Mouse (Mus musculus) heart, embryonic 10.5 days (tissue): ENCODE data around the gene Vasp. TPM values are rescaled to one million over a fixed set of nuclear protein-coding genes. Genes with fewer than 3 reads are reported as not detected.
A peak's percentile ranks its signal among the peaks of the same experiment; 100 is the strongest.

Experiments used
- DNase-seq: peaks from one replicate; pipeline ENCODE4 v3.0.0-alpha.2; 2017; ENCODE audit warnings: low spot score
- H3K27ac ChIP-seq: fragments of 300-500 bp; sonication (generic); 2 replicates; pipeline ENCODE4 v1.5.1; 2016; ENCODE audit warnings: mild to moderate bottlenecking
- H3K27me3 ChIP-seq: fragments of 300-500 bp; sonication (generic); 2 replicates; pipeline ENCODE4 v1.6.1; 2016; ENCODE audit warnings: mild to moderate bottlenecking; ENCODE audit not compliant: poor library complexity, insufficient read depth, severe bottlenecking
- H3K36me3 ChIP-seq: fragments of 300-500 bp; sonication (generic); 2 replicates; pipeline ENCODE4 v1.6.1; 2016; ENCODE audit warnings: mild to moderate bottlenecking, moderate library complexity
- H3K4me1 ChIP-seq: fragments of 300-500 bp; sonication (generic); 2 replicates; pipeline ENCODE4 v1.6.1; 2016; ENCODE audit warnings: mild to moderate bottlenecking
- H3K4me3 ChIP-seq: fragments of 300-500 bp; sonication (generic); 2 replicates; pipeline ENCODE4 v1.5.1; 2016; ENCODE audit warnings: mild to moderate bottlenecking, moderate library complexity
- H3K9me3 ChIP-seq: fragments of 300-500 bp; sonication (generic); 2 replicates; pipeline ENCODE4 v1.6.1; 2016; ENCODE audit warnings: mild to moderate bottlenecking, moderate library complexity
- WGBS: fragments of 180-500 bp; shearing (Covaris S2); methylation state at CpG from one replicate; pipeline ENCODE4 v1.1.7; 2016; 5-methylcytosine and 5-hydroxymethylcytosine counted together
- polyA plus RNA-seq: library from polyadenylated mRNA; unstranded; fragments of >200 nt; fragmentation: Nextera tagmentation; extraction: Ambion mirVana; gene quantifications from 2 replicates; pipeline ENCODE4 v1.2.1, GENCODE M21; 2016

Gene Vasp
- polyA plus RNA-seq, 1 experiment from 2014 or later = 99.0 TPM

DNA sequence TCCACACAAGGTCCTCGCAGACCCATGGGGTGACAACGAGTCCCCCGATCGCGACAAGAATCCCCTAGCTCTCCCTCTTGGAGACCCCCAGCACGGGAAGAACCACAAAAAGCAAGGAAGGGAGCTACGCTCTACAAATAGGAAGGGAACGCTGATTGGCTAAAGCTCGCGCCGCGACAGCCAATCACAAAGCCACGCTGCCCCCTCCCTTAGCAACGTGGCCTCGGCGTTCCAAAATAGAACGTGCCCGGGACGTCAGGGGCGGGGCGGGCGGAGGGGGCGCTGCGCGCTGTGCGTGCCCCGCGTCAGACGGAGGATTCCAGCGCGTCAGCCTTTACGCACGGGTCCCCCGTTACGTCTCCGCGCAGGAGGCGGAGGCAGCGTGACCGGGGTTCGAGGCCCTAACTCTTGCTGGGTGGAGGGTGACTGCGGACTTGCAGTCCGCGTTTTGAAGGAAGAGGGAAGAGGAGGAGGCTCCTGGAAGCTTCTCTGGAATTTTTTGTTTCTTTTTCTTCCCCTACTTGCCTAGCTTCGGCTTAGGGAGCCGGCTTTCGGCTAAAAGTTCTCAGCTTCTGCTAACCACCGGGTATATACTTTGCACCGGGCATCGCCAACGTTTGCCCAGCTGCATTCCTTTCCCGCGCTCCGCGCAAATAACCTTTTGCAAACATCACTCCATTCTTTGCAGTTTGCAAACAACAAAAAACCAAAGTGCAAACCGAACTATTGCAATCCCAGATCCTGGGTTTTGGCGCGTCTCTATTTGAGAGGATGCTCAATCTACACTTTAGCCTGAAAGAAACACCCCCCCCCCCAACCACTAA, 37.0 kb upstream of the Vasp start:
- Histone ChIP-seq H3K27me3 (peaks cover 46% of the 10 kb centered on the region), H3K4me1 (peaks cover 42% of the 10 kb centered on the region), H3K9me3 (no peaks in the 10 kb centered on the region), H3K27ac (peak overlapping the region; percentile 89), H3K36me3 (no peaks in the 10 kb centered on the region), H3K4me3 (peak overlapping the region; percentile 86)
- under 1% methylated on average over 58 of the region's 58 CpGs for WGBS
- DNase-seq = peak; percentile 98

DNA sequence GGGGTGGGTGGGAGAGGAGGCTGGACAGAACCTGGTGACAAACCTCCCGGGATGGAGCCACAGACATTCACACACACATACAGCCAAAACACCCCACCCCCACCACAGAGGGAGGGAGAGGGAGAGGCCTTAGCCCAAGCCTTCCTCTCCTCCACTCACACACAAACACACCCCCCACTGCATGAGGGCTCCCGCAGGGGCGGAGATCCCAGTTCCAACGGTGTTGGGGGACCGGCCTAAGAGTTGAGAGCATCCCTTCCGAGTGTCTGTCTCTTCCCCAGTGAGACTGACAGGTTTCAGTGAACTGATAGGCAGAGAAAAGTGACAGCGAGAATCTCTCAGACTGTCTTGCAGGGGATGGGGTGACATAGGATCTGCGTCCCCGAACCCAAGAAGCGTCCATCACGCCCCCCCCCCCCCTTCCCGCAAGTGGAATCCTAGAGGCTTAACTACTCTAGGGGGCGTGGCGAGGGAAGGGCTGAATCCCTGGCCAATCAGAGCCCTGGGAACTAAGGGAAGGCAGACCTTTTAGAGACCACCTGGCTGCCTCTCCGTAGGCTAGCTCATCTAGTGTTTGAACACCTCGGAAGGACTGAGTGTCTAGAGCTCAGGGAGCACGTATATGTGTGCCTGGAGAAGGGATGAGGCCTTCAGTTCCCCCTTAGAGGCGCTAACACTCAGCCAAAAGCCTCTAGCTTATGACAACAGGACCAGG, 36.3 kb upstream of the Vasp start:
- H3K4me1 ChIP-seq = peaks cover 42% of the 10 kb centered on the region
- 2% methylated on average over 18 of the region's 18 CpGs for WGBS
- no peaks in the 10 kb centered on the region for H3K36me3 ChIP-seq
- peak overlapping the region; percentile 89 for H3K27ac ChIP-seq
- peak overlapping the region; percentile 86 for H3K4me3 ChIP-seq
- no peak for DNase-seq
- no peaks in the 10 kb centered on the region for H3K9me3 ChIP-seq
- peaks cover 48% of the 10 kb centered on the region for H3K27me3 ChIP-seq

DNA sequence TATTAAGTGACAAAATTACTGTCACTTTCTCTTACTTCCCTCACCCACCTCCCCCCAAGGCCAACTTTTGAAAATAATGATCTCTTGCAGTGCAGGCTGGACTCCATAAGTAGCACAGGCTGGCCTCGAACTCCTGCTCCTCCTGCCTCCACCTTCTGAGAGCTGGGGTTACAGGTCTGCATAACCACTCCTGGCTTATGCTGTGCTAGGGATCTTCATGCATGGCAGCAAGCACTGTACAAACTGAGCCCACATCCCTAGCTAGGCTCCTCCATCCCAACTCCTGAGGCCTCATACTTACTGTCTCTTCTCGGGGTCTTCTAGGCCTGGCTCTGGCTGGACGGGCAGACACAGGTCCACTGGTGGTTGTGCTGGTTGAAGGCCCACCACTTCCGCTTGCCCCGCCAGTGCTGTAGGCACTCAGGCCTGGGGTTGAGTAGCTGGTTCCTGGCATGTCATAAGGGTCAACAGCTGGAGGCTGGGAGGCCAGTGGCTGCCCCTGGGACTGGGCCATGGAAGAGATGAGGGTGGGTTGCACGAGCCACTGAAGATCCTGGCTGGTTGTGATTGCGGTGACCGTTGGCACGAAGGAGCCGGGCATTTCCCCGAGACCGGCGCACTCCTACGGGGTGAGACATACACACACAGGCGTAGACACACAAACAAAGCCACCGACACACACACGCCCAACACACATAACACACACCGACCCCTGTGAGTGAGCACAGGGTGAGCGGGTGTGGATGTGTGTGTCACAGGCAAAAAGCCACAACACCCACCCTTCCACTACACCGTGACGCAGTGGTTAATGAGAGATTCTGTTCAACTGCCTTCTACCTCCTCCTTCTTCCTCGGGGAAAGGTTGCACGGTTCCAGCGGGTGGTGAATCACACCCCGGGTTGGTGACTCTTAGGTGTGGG, 35.5 kb upstream of the Vasp start:
- WGBS = 62% methylated on average over 25 of the region's 25 CpGs

DNA sequence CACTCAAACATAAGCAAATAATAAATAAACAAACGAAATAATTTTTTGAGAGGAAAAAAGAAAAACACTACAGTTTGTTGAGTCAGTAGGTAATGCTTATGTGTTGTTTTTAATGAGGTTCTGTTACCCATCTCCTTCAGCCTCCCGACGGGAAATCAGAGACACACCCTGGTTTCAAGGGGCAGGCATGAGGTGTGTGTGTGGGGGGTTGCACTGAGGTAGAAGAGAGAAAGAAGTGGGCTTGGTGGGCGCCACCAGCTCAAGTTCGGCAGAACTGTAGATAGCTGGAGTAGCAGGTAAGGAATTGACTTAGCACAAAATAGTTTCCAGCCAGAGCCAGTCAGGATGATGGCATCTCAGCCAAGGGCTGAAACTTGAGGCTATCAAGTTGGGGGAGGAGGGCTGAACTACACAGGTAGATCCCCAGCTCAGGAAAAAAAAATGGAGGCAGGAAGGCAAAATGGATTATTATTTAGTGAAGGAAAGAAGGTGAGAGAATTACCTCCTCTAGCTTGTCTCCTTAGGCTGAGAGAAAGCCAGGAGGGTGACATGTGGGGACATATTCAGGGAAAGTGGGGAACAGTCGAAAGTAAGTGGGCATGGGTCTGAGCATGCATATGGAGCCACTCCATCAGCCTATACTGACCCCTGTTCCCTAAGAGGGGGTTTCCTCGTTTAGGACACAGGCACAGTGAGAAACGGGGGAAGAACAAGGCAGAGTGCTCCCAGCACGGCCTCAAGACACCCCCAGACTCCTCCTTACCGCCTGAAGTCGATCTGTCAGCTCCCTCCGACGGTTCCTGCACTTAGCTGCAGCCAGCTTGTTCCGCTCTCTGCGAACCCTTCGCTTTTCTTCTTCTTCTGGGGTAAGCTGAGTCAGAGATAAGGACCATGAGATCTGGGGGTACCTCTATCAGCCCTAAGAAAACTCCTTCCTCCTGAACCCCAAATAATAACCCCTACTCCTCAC, 34.5 kb upstream of the Vasp start:
- Histone ChIP-seq H3K27ac (no peak overlapping the region), H3K36me3 (no peaks in the 10 kb centered on the region), H3K4me3 (no peak overlapping the region), H3K9me3 (no peaks in the 10 kb centered on the region), H3K4me1 (peaks cover 49% of the 10 kb centered on the region), H3K27me3 (peaks cover 62% of the 10 kb centered on the region)
- WGBS = 50% methylated on average over 16 of the region's 16 CpGs
- no peak for DNase-seq

More for the DNA sequence above, 35.5 kb upstream of the Vasp start:
- peaks cover 43% of the 10 kb centered on the region for H3K4me1 ChIP-seq
- no peak for DNase-seq
- no peaks in the 10 kb centered on the region for H3K36me3 ChIP-seq
- H3K27me3 ChIP-seq = peaks cover 56% of the 10 kb centered on the region
- 0 out of 2 replicates have a peak overlapping the region, but pooled peaks have one; percentile 89 for H3K27ac ChIP-seq
- H3K4me3 ChIP-seq = peak overlapping the region; percentile 86; the same call in 1 of the 2 replicates
- no peaks in the 10 kb centered on the region for H3K9me3 ChIP-seq

DNA sequence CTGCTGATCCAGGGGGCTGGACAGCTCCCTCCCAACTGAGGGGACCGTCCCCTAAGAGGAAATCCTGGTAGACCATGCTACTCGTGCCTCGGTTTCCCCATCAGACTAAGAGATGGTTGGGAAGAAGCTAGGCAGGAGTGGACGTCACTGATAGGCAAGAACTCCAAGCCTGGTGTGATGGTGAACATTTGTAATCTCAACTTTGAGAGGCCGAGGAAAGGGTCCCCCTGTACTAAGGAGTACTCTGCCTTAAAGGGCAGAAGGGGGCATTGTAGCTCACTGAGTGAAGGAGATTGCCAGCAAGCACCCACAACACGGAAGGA, 33.8 kb upstream of the Vasp start:
- DNase-seq = no peak
- WGBS = 12% methylated on average over 6 of the region's 6 CpGs

DNA sequence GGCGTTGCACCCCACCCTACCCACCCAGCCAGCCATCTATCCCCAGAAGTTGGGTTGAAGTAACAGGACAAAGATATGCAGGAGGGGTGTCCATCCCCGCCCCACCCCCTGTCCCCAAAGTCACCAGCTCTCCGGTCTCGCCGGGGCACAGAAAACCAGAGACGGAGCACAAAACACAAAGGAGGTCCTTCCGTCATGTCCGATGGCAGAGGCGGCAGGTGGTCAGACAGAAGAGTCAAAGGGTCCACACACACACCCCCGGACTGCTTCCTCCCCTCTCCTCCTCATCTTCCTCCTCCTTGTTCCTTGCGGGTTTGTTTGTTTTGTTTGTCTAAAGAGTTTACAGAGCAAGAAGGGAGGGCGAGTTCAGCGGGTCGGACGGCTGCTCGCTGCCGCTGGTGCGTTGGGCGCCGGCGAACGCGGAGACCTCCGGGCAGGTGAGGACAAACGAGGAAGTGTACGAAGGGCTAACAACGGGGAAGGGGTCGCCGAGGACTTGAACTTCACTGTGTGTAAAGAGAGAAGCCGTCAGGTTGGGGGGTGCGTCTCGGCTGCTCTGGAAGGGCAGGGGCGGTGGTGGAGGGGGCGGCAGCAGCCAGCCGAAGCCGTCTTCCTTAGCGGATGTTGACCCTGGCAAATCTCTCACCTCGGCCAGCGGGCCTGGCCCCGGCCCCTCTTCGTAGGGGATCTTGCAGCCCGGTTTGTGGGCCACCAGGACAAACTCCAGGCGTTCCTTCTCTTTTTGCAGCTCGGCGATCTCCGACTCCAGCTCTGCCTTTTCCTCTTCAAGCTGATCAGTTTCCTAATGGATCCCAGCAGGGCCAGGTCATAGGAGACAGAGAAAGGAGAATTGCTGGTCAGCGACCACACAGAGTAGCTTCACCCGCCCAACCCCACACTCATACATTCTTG, 33.1 kb upstream of the Vasp start:
- Histone ChIP-seq H3K36me3 (no peaks in the 10 kb centered on the region), H3K27me3 (peaks cover 62% of the 10 kb centered on the region), H3K27ac (no peak overlapping the region; the same call in 1 of the 2 replicates), H3K4me1 (peaks cover 44% of the 10 kb centered on the region), H3K4me3 (peak overlapping the region; percentile 58), H3K9me3 (no peaks in the 10 kb centered on the region)
- no peak for DNase-seq
- WGBS = 3% methylated on average over 48 of the region's 48 CpGs

More for the DNA sequence above, 33.8 kb upstream of the Vasp start:
- peak overlapping the region; percentile 58 for H3K4me3 ChIP-seq
- H3K27me3 ChIP-seq = peaks cover 62% of the 10 kb centered on the region
- H3K4me1 ChIP-seq = peaks cover 45% of the 10 kb centered on the region
- no peaks in the 10 kb centered on the region for H3K9me3 ChIP-seq
- H3K27ac ChIP-seq = no peak overlapping the region
- no peaks in the 10 kb centered on the region for H3K36me3 ChIP-seq

DNA sequence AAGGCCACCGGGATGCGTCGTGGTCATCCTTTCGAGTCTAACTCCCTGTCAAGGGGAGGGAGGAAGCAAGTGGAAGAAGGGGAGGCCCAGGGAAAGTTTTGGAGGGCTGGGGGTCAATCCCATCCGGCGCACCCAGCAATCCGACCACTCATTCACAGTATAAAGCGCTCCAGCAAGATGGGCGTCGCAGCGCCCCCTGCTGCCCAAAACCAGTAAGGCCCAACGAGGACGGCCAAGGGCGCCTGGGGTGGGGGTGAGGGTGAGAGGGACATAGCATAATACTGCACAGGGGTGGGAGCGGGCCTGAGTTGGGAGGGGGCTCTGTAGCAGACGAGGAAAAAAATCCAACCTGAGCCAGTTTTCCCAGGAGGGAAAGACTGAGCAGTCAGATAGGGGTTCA, 32.2 kb upstream of the Vasp start:
- DNase-seq = peak; percentile 83
- peak overlapping the region; percentile 14; the same call in 1 of the 2 replicates for H3K27ac ChIP-seq
- 3% methylated on average over 16 of the region's 16 CpGs for WGBS
- peak overlapping the region; percentile 58 for H3K4me3 ChIP-seq
- no peaks in the 10 kb centered on the region for H3K9me3 ChIP-seq
- peaks cover 62% of the 10 kb centered on the region for H3K27me3 ChIP-seq
- peaks cover 36% of the 10 kb centered on the region for H3K4me1 ChIP-seq
- H3K36me3 ChIP-seq = no peaks in the 10 kb centered on the region

DNA sequence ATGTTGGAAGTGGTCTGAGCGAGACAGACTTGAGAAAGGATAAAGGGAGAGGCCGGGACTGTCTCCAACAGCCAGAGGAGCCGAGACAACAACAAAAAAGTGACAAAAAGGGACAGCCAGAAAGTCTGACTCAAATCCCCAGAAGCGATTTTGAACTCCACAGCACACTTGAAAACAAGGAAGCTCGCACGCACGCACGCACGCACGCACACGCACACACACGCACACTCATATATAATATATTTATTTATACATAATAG, 31.4 kb upstream of the Vasp start:
- H3K36me3 ChIP-seq = no peaks in the 10 kb centered on the region
- H3K4me1 ChIP-seq = peaks cover 32% of the 10 kb centered on the region
- peaks cover 62% of the 10 kb centered on the region for H3K27me3 ChIP-seq
- WGBS = 76% methylated on average over 12 of the region's 12 CpGs
- DNase-seq = no peak
- no peaks in the 10 kb centered on the region for H3K9me3 ChIP-seq
- no peak overlapping the region for H3K4me3 ChIP-seq
- H3K27ac ChIP-seq = no peak overlapping the region

DNA sequence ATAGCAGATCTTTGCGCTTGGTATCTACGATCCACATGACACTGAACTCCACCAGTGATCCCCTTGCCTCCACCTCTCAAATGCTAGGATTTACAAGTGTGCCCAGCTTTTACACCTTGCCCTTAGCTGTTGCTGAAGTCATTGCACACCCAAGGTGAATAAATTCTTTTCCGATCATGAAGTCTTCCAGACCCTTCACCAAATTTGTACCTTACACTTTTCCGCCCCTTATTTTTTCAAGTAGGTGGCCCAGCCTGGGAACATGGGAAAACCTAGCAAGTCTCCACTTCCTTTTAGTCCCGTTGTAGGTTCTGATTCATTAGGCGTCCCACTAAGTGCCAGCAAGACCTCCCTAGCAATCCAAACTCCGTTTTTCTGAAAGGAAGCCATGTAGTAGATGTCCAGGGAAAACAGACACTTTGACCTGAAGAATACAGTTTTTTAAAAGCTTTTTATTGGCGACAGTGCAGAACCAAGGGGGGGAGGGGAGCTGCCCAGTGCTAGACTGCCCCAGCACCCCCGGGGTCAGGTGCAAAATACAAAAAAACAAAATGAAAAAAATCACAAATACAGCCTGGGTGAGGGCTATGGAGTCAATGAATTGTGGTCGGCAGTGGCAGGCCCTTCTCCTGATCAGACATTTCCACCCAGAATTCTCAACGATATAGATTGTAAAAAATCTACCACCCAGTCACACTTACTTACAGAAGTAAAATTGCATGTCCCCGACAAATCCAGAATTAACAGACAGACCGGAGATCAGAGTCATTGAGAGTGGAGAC, 30.8 kb upstream of the Vasp start:
- no peak for DNase-seq
- Histone ChIP-seq H3K4me1 (peaks cover 27% of the 10 kb centered on the region), H3K27me3 (peaks cover 60% of the 10 kb centered on the region), H3K27ac (no peak overlapping the region), H3K4me3 (peak overlapping the region; percentile 54; the same call in 1 of the 2 replicates), H3K36me3 (no peaks in the 10 kb centered on the region), H3K9me3 (no peaks in the 10 kb centered on the region)
- 47% methylated on average over 13 of the region's 13 CpGs for WGBS

DNA sequence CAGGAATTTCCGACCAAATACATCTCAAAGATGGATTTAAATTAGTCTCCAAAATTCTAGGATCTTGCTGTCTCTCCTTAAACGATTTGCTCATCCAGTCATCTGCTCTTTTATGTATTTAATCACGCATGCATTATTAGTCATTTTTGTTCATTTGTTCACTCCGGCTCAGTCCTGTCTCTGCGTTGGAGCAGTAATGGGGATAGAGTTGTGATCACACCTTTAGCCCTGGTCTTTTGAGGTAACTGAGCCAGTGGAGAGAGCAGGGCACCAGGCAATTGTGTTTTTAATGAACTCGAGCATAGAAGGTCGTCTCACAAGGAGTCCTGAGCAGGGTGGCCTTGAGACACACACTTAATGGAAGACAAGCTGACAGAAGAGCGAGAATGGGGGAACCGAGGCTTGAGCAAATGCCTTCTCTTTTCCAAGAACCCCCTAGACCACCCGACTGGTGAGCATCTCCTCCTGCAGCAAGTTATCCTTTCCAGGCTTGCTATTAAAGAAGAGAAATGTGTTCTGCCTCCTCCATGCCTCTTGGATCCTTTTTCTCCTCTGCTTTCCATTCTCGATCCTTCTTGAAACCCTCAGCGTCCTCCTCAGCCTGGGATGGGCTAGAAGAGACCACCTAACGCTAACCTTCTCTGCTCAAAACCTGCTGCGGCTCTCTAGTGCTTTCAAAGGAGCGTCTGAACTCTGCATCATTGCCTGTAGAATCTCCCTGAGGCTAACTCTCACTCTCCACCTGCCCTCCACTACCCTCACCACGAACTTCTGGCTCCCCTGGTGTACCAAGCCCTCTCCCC, 30.0 kb upstream of the Vasp start:
- Histone ChIP-seq H3K36me3 (no peaks in the 10 kb centered on the region), H3K9me3 (no peaks in the 10 kb centered on the region), H3K27ac (no peak overlapping the region), H3K4me3 (peak overlapping the region; percentile 54), H3K27me3 (peaks cover 53% of the 10 kb centered on the region), H3K4me1 (peaks cover 25% of the 10 kb centered on the region)
- DNase-seq = no peak
- WGBS = 11% methylated on average over 16 of the region's 16 CpGs
